Mouse (Mus musculus): ENCODE measurements around the gene Abcc4. TPM values are rescaled to one million over a fixed set of nuclear protein-coding genes. Genes with fewer than 3 reads are reported as not detected.
A peak's percentile ranks its signal among the peaks of the same experiment; 100 is the strongest.

Abcc4 gene
- polyA plus RNA-seq, 1 experiment, result 25.8 TPM

DNA sequence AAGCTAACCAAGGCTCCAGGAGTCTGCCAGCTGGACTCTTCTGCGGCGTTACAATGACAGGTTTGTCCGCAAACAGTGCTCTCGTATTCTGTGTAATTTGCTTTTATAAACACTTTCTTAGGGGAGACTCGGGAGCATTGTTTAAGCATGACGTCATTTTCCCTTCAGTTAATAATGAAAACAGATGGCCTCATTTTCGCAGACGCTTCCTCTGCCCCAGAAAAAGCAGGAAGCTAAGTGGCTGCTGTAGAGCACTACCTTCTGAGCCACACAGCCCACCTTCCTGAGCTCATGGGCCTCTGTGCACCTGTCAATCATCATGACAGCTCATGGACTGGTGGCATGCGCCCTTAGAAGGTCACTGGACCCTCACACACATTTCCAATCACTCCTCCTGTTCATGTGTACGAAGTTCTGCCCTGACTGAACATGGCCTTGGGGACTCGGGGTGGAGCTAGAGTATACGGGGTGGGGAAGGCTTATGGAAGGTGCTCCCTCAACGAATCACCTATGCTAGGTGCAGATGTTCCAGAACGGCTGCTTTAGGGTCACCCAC lies 199.3 kb downstream of the Abcc4 start:
- DNase-seq (ENCODE audit: low spot score), result no peak

DNA sequence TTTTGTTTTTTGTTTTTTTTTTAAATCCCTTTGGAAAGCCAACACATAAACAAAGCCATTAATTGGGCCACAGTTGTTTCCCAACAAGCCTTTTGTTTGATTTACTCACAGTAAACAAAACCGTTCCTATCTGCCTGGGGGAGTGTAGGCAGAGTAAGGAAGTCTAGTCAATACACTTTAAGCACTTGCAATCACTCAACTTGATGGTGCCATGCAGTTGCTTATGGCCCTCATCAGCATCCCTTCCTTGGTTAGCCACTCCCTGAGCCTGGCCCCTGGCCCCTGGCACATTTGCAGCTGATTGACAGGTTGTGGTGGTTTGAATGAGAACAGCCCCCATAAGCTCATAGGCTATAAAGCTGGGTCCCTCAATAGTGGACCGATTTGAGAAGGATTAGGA lies 209.3 kb downstream of the Abcc4 start:
- no peak for DNase-seq (ENCODE audit: low spot score)

DNA sequence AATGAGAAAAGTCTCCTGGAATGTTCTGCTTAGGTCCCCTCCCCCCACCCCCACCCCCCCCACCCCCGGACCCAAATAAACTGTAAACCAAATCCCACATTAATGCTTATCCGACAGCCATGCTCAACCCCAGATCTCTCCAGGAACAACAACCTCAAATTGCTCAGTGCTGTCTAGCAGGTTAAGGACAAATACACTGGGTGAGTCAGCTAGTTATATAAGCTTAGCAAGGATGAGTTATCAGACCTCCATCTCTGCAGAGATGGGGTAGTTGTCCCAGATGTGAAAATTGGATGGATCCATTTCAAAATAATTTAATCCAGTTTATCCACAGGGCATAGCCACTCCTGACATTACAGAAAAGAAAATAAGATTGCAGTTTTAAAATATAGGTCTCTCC lies 210.6 kb downstream of the Abcc4 start:
- no peak for DNase-seq (ENCODE audit: low spot score)

DNA sequence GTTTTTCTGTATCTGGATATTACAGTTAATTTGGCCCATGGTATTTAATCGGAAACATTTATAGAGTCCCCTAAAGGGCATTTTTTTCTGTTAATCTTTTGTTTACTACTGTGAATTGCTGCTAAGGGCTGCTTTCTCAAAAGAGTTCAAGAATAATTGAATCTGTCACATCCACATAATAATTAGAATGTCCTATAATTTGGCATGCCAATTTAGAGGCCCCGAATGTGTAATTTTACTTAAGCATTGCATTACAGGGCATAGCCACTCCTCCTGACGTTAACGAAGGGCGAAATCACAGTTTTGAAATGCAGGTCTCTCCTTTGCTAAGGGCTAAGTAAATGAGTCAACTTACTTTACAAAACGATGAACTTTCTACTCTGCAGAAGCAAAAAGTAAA lies 214.3 kb downstream of the Abcc4 start:
- DNase-seq (ENCODE audit: low spot score), result no peak

DNA sequence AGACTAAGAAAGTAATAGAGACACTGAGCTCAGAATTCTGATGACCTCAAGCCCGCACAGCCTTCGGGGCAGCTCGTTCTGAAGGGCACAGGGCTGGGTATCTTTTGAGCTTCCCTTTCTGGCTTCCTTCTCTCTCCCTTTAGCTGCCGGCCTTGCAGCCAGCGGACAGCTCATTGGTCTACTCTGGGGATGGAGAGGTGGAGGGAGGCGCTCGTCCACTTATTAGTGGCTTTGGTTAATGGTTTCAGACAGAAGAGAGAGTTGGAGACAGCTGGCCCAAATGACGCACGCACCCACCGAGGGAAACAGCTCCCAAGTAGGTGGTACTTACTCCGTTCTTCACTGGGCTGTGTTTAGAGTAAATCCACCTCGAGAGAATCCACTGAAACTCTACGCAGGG lies 214.7 kb downstream of the Abcc4 start:
- no peak for DNase-seq (ENCODE audit: low spot score)

DNA sequence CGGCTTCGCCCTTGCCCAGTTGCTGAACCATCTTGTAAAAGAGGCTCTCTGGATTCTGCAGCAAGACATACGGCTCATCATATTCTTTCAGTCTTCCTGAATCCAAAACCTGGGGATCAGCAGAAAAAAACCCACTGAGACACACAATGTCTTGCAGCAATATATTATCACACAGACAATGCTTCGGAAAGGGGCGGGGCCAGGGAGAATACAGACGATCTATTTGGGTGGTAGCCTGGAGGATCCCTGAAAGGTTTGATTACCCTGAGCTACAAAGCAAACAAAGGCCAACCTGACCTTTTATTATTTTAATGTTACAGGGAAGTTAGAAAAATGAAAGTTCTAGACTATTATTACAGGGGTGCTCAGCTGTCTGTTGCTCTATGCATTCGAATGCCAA lies 215.5 kb downstream of the Abcc4 start:
- no peak for DNase-seq (ENCODE audit: low spot score)

DNA sequence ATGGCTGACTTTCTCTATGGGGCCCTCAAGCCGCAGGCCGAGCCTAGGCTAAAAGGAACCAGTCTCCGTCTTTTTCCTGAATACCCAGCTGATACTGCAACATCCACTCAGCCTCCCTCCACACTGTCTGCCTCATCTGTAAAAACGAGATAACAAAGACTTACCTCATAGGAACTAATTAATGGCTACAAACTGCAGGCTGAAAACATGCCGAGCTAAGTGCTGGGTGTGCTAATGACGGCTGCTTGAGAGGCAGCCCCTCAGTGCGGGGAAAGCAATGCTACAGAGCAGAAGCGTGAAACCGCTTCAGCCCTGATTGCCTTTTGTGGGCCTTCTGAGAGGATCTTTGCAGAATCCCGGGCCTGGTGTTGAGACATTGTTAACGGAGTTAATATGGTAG lies 219.7 kb downstream of the Abcc4 start:
- no peak for DNase-seq (ENCODE audit: low spot score)

DNA sequence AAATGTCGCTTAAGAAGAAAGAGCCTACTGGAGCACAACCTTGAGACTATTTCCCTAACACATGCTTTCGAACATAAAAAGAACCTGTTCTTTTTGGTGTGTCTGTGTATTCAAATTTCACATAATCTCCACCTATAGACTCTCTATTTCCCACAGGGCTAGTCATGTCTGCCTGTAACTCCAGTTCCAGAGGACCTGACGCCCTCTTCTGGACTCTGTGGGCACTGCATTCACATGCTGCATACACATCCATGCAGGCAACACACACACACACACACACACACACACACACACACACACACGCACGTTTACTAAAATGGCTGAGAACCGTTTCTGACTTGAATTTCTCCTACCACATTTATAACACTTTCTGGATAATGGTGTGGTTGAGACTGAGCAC lies 220.4 kb downstream of the Abcc4 start:
- no peak for DNase-seq (ENCODE audit: low spot score)

DNA sequence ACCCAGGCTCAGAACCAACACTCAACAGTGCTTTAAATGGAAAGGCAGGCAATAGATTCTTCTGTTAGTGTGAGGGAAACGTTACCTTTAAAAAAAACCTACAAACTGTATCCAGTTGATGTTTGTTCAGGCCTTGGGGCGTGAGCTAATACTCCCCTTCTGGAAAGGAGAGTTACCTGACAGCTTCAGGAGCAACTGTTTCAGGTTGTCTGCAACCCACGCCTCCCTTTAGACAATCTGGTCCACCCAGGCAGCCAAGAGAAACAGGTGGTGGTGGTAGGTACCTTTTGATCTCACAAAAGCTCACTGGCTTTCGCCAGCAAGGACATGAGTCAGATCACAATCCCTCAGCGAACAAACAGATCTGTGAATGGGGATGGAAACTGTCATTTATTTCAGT lies 223.7 kb downstream of the Abcc4 start:
- no peak for DNase-seq (ENCODE audit: low spot score)

DNA sequence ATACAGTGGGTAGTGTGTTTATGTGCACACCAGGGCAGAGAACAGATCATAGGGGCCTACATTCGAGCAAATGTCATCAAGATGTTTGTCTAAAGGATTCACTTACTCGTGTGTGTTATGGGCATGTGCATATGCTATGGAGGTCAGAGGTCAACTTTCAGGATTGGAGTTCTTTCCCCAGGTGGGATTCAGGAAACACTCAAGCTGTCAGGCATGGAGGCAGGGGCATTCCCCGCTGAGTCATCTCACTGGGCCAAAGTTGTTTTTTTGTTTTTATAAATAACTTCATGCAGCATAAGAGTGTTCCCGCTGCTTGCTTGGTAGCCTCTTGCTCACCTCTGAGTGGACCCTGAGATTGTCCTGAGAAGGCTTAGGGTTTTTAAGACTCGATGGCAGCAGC lies 224.2 kb downstream of the Abcc4 start:
- no peak for DNase-seq (ENCODE audit: low spot score)

DNA sequence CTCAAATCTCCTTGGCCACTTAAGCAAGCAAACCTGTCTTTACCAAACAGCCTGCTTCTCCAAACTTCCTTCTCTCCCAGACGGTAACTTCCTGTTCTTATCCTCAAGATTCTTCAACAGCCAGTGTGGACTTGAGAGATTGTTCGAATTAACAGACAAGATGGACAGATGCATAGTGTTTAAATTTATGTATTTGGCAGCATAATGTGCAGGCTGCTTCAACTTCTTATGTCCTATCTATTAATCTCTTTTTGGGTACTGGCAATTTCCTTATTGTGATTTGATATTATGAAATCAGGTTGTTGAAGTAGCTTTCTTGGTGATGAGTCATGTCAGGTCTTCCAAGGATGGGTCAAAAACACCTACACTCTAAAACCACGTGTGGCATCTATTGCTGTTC lies 229.7 kb downstream of the Abcc4 start:
- DNase-seq (ENCODE audit: low spot score), result no peak

DNA sequence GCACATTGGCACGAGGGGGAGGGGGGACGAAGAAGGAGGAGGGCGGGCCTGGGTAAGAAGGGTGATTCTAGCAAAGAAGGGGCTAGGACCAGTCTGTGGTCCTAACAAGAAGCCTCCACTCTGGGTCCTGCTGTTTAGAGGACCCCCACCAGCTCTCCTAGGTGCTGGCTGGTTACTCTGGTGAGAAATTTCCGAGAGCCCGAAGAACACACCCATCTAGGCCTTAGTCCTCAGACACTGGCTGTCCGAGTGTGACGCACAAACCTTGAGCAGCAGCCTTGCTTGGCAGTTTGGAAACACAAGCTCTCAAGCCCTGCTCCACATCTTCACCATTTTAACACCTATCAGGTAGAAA lies 230.9 kb downstream of the Abcc4 start:
- no peak for DNase-seq (ENCODE audit: low spot score)

DNA sequence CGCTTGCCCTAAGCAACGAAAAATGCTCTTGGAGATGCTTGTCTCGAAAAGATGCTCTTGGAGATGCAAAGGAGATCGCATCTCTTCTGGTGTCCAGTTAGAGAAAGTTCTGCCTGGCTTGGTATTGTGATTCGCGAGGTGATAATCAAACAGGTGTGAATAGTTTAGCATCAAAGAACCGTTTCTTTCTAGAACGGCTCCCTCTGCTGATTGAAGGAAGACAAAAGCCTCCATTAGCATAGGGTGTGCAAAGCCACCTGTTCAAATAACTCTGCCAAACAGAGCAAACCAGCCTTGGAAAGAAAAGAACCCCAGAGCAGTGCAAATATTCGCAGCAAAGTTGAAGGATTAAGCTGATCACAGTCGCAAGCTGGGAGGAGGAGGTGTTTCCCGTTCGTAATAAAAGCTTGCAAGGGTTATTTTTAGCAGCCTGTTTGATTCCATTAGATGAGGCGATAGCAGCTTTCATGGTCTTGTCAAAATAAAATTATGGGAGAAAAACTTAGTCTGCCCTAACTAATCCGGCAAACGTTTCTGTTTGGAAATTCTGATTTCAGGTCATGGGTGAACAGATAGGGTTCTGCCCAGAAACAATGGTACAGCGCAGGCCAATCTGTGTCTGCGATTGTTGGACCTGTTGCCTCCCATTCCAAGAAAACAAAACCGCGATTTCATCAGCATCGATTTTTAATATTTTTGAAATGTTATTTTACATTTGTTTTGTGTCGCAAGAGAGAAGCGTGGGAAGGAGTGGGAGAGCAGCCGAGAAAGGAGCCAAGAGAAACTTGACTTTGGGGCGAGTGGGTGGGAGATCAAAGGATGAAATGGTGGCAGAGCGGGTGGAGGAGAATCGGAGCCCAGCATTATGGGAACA lies 231.6 kb downstream of the Abcc4 start:
- no peak for DNase-seq (ENCODE audit: low spot score)

DNA sequence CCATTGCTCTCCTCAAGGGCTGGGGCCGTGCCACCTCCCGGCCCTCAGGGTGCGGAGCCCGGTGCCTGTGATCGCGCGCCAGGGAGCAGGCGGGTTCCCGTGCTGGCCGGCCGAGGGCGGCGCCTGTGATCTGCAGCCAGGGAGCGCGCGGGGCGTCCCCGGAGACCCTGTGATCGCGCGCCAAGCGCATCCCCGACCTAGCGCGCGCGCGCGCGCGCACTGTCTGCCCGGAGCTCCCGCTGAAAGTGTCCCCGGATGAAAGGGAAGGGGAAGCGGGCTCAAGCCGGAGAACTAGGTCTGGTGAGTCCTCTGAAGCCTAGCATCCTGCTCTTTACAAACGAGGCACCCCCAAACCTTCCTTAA lies 232.2 kb downstream of the Abcc4 start:
- DNase-seq (ENCODE audit: low spot score), result no peak

DNA sequence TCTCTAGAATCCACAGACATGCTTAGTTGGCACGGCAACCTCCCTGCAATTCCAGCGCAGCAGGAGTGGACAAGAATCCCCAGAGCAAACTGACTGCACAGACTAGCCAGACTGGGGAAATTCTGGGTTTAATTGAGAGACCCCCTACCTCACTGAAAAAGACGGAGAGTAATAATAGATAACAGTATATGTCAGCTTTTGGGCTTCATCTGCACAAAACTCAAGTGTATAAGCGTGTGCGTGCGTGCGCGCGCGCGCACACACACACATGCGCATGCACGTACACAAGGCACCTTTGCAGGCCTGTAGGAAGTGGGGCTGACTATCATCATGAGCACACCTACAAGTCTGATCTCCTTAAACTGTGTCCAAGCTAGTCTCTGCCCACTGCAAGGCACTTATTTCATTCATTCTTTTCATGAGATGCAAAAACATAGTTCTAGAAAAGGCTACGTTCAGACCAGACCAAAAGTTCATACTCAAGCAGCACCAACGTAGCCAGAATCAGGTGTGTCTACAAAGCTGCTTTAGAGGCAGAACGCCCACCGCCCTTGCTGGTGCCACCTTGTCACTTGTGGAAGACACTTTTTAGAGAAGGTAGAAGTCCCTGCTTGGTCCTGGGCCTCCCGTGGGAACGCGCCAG lies 232.7 kb downstream of the Abcc4 start:
- DNase-seq (ENCODE audit: low spot score), result no peak

DNA sequence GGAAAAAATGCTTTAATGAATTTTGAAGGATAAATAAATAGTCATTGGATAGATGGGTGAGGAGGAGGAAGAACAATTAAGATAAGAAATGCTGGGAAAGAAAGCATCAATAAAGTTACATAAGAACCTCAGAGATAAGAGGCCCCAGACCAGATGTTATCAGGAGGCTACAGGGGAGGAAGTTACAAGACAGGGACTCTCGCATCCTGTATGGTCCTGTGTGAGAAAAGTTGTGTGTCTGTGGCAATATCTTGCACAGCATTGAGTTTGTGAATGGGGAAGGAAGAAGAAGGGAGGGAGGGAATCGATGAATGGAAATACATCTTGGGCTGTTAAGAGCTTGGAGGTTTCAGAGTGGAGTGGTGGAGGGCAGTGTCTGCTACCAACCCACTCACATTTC lies 240.7 kb downstream of the Abcc4 start:
- no peak for DNase-seq (ENCODE audit: low spot score)

DNA sequence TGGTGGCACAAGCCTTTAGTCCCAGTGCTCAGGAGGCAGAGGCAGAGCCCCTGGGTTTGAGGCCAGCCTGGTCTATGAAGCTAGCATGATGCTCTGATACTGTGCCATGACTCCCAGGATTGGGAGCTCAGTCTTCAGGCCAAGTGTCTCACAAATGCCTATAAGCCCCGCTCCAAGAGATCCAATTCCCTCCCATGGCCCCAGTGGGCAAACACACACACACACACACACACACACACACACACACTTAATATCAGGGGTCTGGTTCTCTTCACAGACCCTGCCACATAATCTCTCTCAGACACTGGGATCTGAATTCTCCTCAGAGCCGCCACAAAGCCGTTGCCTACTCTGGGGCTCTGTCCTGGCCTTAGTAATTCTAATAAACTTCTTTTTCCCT lies 241.6 kb downstream of the Abcc4 start:
- no peak for DNase-seq (ENCODE audit: low spot score)

DNA sequence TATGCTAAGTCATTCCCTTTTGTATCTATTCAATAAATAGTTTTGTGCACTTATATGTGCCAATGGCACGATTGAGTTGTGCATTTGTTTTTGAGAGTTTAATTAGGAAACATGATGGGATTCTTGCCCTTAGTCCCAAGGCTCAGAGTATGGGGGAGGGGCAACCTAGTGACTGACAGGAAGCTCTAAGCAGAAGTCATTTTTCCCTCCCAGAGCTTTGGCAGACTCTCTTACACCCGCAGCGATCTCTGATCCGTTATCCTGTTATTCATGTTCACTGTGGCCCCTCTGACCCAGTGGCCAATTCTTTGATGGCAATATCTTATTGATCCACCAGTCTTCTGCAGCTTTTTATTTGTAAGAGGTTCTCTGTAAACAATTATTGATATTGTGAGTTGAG lies 253.4 kb downstream of the Abcc4 start:
- no peak for DNase-seq (ENCODE audit: low spot score)

DNA sequence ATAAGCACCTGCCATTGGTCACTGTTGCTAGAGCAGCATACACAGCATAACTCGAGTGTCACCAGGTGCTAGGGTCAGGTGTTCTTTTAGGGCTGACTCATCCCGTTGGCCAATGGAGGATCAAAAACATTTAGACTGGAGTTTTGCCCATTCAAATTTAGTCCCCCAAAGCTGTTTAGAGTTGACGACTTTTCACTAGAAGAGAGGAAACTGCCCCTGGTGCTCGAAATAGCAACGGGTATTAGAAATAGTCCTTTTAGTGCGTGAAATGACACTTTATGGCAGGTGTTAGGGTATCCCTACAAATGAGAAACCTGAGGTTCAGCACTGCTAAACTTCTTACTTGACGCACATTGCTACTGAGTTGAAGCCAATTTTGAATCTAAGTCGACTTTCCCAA lies 265.9 kb downstream of the Abcc4 start:
- DNase-seq (ENCODE audit: low spot score), result no peak

DNA sequence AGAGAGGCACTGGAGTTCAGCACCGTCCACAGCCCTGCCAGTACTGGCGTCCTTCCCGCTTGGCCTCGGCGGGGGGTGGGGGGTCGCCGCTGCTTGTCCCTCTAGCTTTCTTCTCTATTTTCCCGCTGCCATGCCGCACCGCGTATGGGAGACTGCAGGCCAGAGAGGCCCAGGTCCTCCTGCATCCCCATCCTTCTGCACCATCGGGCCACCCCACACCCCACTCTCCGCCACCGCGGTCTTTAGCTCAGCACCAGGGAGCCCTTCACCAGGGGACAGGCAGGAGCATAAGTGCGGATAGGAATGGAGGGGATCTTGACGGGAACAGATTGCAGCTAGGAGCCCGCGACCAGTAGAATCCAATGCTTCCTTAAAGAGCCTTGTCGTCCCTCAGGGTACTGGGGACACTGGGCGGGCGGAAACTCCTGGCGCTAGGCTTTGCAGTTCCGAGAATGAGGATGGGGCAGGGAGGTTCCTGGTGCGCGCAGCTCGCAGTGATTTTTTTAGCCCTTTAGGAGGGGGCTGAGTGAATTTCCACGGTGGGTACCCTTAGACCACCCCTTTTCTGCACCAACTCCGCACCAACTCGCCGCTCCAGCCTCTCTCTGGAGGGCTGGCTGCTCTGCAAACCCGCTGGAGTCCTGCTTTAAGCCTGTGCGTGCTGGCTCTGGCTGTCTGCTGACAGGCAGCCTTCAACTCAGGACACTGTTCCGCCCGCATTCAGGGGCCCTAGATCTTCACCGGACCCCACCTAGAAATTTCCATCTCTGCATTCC lies 268.7 kb downstream of the Abcc4 start:
- no peak for DNase-seq (ENCODE audit: low spot score)

DNA sequence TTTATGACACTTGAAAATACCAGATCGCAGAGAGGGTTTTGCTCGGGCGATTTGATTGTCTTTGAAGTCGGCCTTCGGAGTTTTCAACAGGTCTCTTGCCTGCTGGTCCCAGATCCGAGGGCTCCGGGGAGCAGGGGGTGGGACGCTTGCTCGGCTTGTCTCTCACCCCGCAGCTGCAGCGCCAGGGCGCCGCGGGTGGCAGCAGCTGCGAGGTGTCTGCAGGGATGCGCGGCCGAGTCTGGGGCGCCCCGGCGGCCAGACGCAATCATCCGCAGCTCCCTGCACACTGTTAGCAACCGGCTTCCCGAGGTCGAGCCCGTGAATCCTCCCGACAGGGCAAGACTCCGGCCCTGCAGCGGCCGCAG lies 269.2 kb downstream of the Abcc4 start:
- peak; percentile 23 for DNase-seq (ENCODE audit: low spot score)

DNA sequence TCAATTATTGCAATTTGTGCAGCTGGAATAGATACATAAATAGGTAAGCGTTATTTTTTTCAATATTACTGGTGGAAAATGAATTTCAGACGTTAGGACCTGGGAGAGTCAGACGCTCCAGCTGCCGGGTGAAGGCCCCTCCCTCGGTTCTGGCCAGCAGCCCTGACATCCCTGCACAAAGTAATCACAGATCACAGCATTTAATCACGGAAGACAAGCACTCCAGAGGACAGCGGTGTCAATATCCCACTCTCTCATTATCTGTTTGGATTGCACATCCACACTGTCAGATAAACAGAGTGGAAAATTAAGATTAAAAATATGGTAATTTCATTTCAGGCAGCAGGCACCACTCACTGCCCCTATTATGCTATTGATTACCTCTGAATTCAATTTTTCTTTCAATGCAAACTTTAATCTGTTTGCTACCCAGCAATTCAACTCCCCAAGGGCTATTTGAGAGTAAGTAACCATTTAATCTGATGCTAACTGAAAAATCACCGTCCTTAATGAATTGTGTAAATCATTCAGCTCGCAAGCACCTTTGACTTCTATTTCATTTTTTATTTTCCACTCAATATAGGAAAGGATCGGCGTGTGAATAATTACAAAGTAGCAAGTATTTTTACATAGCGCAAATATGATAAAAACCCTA lies 270.2 kb downstream of the Abcc4 start:
- no peak for DNase-seq (ENCODE audit: low spot score)
